Mouse (Mus musculus): ENCODE data around the gene Gm13030.
"Not testable (repeated sequence)": the region's sequence is repeated elsewhere in the genome, so short reads cannot be mapped to it uniquely, and the experiment has no call there.

The Gm13030 gene

GRCm38 (mm10) chr4:138865991-138866390 is 7.8 kb downstream of the Gm13030 start:
- in situ Hi-C loops (cut with MboI, MseI): no loop called here

- in situ Hi-C loops (cut with MboI, MseI): no loop called here
Observed at GRCm38 (mm10) chr4:138865092-138865491, 8.7 kb downstream of the Gm13030 start.

- in situ Hi-C loops (cut with MboI, MseI): no loop called here
Observed at GRCm38 (mm10) chr4:138863344-138863998, 10.3 kb downstream of the Gm13030 start, which contains the start of gene Pla2g5. TSS of gene Pla2g5 (minus strand) at chr4:138863482.

- in situ Hi-C loops (cut with MboI, MseI): no loop called here
Observed at GRCm38 (mm10) chr4:138859728-138860127, 14.0 kb downstream of the Gm13030 start.

GRCm38 (mm10) chr4:138859245-138859644 is 14.5 kb downstream of the Gm13030 start:
- in situ Hi-C loops (cut with MboI, MseI): no loop called here

- in situ Hi-C loops (cut with MboI, MseI): no loop called here
Observed at GRCm38 (mm10) chr4:138858446-138858845, 15.3 kb downstream of the Gm13030 start.

GRCm38 (mm10) chr4:138857576-138857975 is 16.2 kb downstream of the Gm13030 start:
- in situ Hi-C loops (cut with MboI, MseI): no loop called here

GRCm38 (mm10) chr4:138856491-138856890 is 17.3 kb downstream of the Gm13030 start:
- in situ Hi-C loops (cut with MboI, MseI): no loop called here

- in situ Hi-C loops (cut with MboI, MseI): no loop called here
Observed at GRCm38 (mm10) chr4:138855092-138855632, 18.6 kb downstream of the Gm13030 start.

GRCm38 (mm10) chr4:138852961-138853360 is 20.8 kb downstream of the Gm13030 start:
- in situ Hi-C loops (cut with MboI, MseI): loop anchor here (5.0 kb wide), 1 partner anchor 106 kb away; no protein-coding TSS in a partner anchor

- in situ Hi-C loops (cut with MboI, MseI): loop anchor here (5.0 kb wide), 1 partner anchor 104 kb away; no protein-coding TSS in a partner anchor
Observed at GRCm38 (mm10) chr4:138851463-138851862, 22.3 kb downstream of the Gm13030 start.

- in situ Hi-C loops (cut with MboI, MseI): loop anchor here (5.0 kb wide), 1 partner anchor 394 kb away; no protein-coding TSS in a partner anchor
Observed at GRCm38 (mm10) chr4:138841386-138841785, 32.4 kb downstream of the Gm13030 start.

GRCm38 (mm10) chr4:138840726-138841125 is 33.0 kb downstream of the Gm13030 start:
- in situ Hi-C loops (cut with MboI, MseI): loop anchor here (5.0 kb wide), 1 partner anchor 393 kb away; no protein-coding TSS in a partner anchor

- in situ Hi-C loops (cut with MboI, MseI): loop anchor here (5.0 to 10.0 kb wide), 2 partner anchors 393 to 1585 kb away; no protein-coding TSS in a partner anchor
Observed at GRCm38 (mm10) chr4:138839806-138840205, 34.0 kb downstream of the Gm13030 start.

GRCm38 (mm10) chr4:138827147-138827546 is 46.6 kb downstream of the Gm13030 start:
- in situ Hi-C loops (cut with MboI, MseI): no loop called here

GRCm38 (mm10) chr4:138825751-138826567 is 47.8 kb downstream of the Gm13030 start:
- in situ Hi-C loops (cut with MboI, MseI): no loop called here

GRCm38 (mm10) chr4:138824660-138825059 is 49.1 kb downstream of the Gm13030 start:
- in situ Hi-C loops (cut with MboI, MseI): no loop called here

GRCm38 (mm10) chr4:138824161-138824560 is 49.6 kb downstream of the Gm13030 start:
- in situ Hi-C loops (cut with MboI, MseI): not testable (repeated sequence)

GRCm38 (mm10) chr4:138821036-138821435 is 52.7 kb downstream of the Gm13030 start:
- in situ Hi-C loops (cut with MboI, MseI): no loop called here

Data from T-helper 2 cell (primary cell).